Mouse (Mus musculus): ENCODE data around the gene Gm49322. TPM values are rescaled to one million over a fixed set of nuclear protein-coding genes. Genes with fewer than 3 reads are reported as not detected.

Gene Gm49322
- polyA plus RNA-seq, 1 experiment from 2014 or later: 4.8 TPM

- H3K9ac ChIP-seq: no peak overlapping the region
These were observed 20.9 kb upstream of the Gm49322 start for GRCm38 (mm10) chr10:80584642-80585552.

GRCm38 (mm10) chr10:80585581-80585980, 20.2 kb upstream of the Gm49322 start:
- peaks cover 33% of the 10 kb centered on the region for H3K36me3 ChIP-seq
- H3K9me3 ChIP-seq (replicated peaks): no peaks in the 10 kb centered on the region
- ATAC-seq (ENCODE audit: insufficient number of reproducible peaks, low FRiP score, low TSS enrichment, low read depth): no peak
- H3K27ac ChIP-seq (replicated peaks): no peak overlapping the region
- H3K9ac ChIP-seq: no peak overlapping the region
- H3K4me1 ChIP-seq: peaks cover 43% of the 10 kb centered on the region
- H3K4me3 ChIP-seq (replicated peaks): no peak overlapping the region; the same call in 1 of the 2 replicates
- H3K27me3 ChIP-seq: no peaks in the 10 kb centered on the region
- H3K4me2 ChIP-seq (replicated peaks): 0 out of 2 replicates have a peak overlapping the region, but pooled peaks have one; percentile 3
- WGBS: 92% methylated on average over 8 of the region's 8 CpGs

More at GRCm38 (mm10) chr10:80584642-80585552, 20.9 kb upstream of the Gm49322 start:
- 69% methylated on average over 12 of the region's 12 CpGs for WGBS
- peak; percentile 36; the same call in 1 of the 2 replicates for ATAC-seq (ENCODE audit: insufficient number of reproducible peaks, low FRiP score, low TSS enrichment, low read depth)
- no peaks in the 10 kb centered on the region for H3K27me3 ChIP-seq
- peaks cover 40% of the 10 kb centered on the region for H3K4me1 ChIP-seq
- no peak overlapping the region; the same call in 1 of the 2 replicates for H3K4me3 ChIP-seq (replicated peaks)
- peak overlapping the region; percentile 29; the same call in 1 of the 2 replicates for H3K27ac ChIP-seq (replicated peaks)
- peaks cover 33% of the 10 kb centered on the region for H3K36me3 ChIP-seq
- peak overlapping the region; percentile 13; the same call in 1 of the 2 replicates for H3K4me2 ChIP-seq (replicated peaks)
- no peaks in the 10 kb centered on the region for H3K9me3 ChIP-seq (replicated peaks)

- Histone ChIP-seq H3K4me3 (replicated peaks) (0 out of 2 replicates have a peak overlapping the region, but pooled peaks have one; percentile 2), H3K4me1 (peaks cover 45% of the 10 kb centered on the region), H3K27ac (replicated peaks) (peak overlapping the region; percentile 45; the same call in 1 of the 2 replicates), H3K4me2 (replicated peaks) (peak overlapping the region; percentile 9; the same call in 1 of the 2 replicates), H3K9me3 (replicated peaks) (no peaks in the 10 kb centered on the region), H3K9ac (no peak overlapping the region), H3K36me3 (peaks cover 30% of the 10 kb centered on the region), H3K27me3 (no peaks in the 10 kb centered on the region)
- WGBS: 92% methylated on average over 47 of the region's 51 CpGs
- no peak for ATAC-seq (ENCODE audit: insufficient number of reproducible peaks, low FRiP score, low TSS enrichment, low read depth)
These were observed 19.2 kb upstream of the Gm49322 start for GRCm38 (mm10) chr10:80586407-80587304.

GRCm38 (mm10) chr10:80587305-80587657, 18.5 kb upstream of the Gm49322 start:
- WGBS: 55% methylated on average over 4 of the region's 4 CpGs
- Histone ChIP-seq H3K9ac (no peak overlapping the region), H3K4me2 (replicated peaks) (0 out of 2 replicates have a peak overlapping the region, but pooled peaks have one; percentile 9), H3K9me3 (replicated peaks) (no peaks in the 10 kb centered on the region), H3K36me3 (peaks cover 30% of the 10 kb centered on the region), H3K4me1 (peaks cover 45% of the 10 kb centered on the region), H3K4me3 (replicated peaks) (no peak overlapping the region), H3K27me3 (no peaks in the 10 kb centered on the region), H3K27ac (replicated peaks) (peak overlapping the region; percentile 45; the same call in 1 of the 2 replicates)
- ATAC-seq (ENCODE audit: insufficient number of reproducible peaks, low FRiP score, low TSS enrichment, low read depth): no peak

GRCm38 (mm10) chr10:80589127-80589878, 16.5 kb upstream of the Gm49322 start:
- H3K4me3 ChIP-seq (replicated peaks): peak overlapping the region; percentile 97
- WGBS: 13% methylated on average over 12 of the region's 12 CpGs
- peaks cover 17% of the 10 kb centered on the region for H3K36me3 ChIP-seq
- H3K27ac ChIP-seq (replicated peaks): peak overlapping the region; percentile 86
- ATAC-seq (ENCODE audit: insufficient number of reproducible peaks, low FRiP score, low TSS enrichment, low read depth): no peak
- H3K4me1 ChIP-seq: peaks cover 43% of the 10 kb centered on the region
- H3K27me3 ChIP-seq: no peaks in the 10 kb centered on the region
- H3K9ac ChIP-seq: peak overlapping the region; percentile 93
- H3K9me3 ChIP-seq (replicated peaks): no peaks in the 10 kb centered on the region
- H3K4me2 ChIP-seq (replicated peaks): peak overlapping the region; percentile 94

GRCm38 (mm10) chr10:80589879-80590854, 15.7 kb upstream of the Gm49322 start, which contains the start of gene Abhd17a:
Gene Abhd17a, minus strand, starts transcription at chr10:80590341.
- H3K9ac ChIP-seq: peak within 1 kb of the TSS; percentile 93
- under 1% methylated on average over 73 of the region's 73 CpGs for WGBS
- peak; percentile 96 for ATAC-seq (ENCODE audit: insufficient number of reproducible peaks, low FRiP score, low TSS enrichment, low read depth)
- H3K4me3 ChIP-seq (replicated peaks): peak within 1 kb of the TSS; percentile 97
- H3K27me3 ChIP-seq: no peaks in the 10 kb centered on the region
- peaks cover 13% of the 10 kb centered on the region for H3K36me3 ChIP-seq
- H3K27ac ChIP-seq (replicated peaks): peak within 1 kb of the TSS; percentile 86
- peaks cover 36% of the 10 kb centered on the region for H3K4me1 ChIP-seq
- H3K9me3 ChIP-seq (replicated peaks): no peaks in the 10 kb centered on the region
- peak within 1 kb of the TSS; percentile 94 for H3K4me2 ChIP-seq (replicated peaks)

GRCm38 (mm10) chr10:80596318-80596717, 9.5 kb upstream of the Gm49322 start:
- no peak overlapping the region for H3K27ac ChIP-seq (replicated peaks)
- H3K36me3 ChIP-seq: no peaks in the 10 kb centered on the region
- ATAC-seq (ENCODE audit: insufficient number of reproducible peaks, low FRiP score, low TSS enrichment, low read depth): no peak
- no peak overlapping the region for H3K4me3 ChIP-seq (replicated peaks)
- no peaks in the 10 kb centered on the region for H3K4me1 ChIP-seq
- H3K9me3 ChIP-seq (replicated peaks): no peaks in the 10 kb centered on the region
- H3K4me2 ChIP-seq (replicated peaks): no peak overlapping the region
- no peak overlapping the region for H3K9ac ChIP-seq
- no peaks in the 10 kb centered on the region for H3K27me3 ChIP-seq
- WGBS: 25% methylated on average over 4 of the region's 4 CpGs

GRCm38 (mm10) chr10:80602698-80603325, 3.0 kb upstream of the Gm49322 start, which contains the start of the genes Scamp4 and Adat3:
Gene Scamp4, plus strand, starts transcription at chr10:80602872.
Gene Adat3, plus strand, starts transcription at chr10:80602880.
- peak within 1 kb of the TSS; percentile 76 for H3K4me2 ChIP-seq (replicated peaks)
- peaks cover 28% of the 10 kb centered on the region for H3K4me1 ChIP-seq
- WGBS: under 1% methylated on average over 54 of the region's 54 CpGs
- peak within 1 kb of the TSS; percentile 88 for H3K4me3 ChIP-seq (replicated peaks)
- peak within 1 kb of the TSS; percentile 67 for H3K9ac ChIP-seq
- ATAC-seq (ENCODE audit: insufficient number of reproducible peaks, low FRiP score, low TSS enrichment, low read depth): peak; percentile 93
- H3K27me3 ChIP-seq: no peaks in the 10 kb centered on the region
- H3K9me3 ChIP-seq (replicated peaks): no peaks in the 10 kb centered on the region
- H3K27ac ChIP-seq (replicated peaks): peak within 1 kb of the TSS; percentile 91
- peaks cover 21% of the 10 kb centered on the region for H3K36me3 ChIP-seq

GRCm38 (mm10) chr10:80603364-80603763, 2.5 kb upstream of the Gm49322 start:
- Histone ChIP-seq H3K4me3 (replicated peaks) (peak overlapping the region; percentile 88), H3K27ac (replicated peaks) (peak overlapping the region; percentile 91), H3K27me3 (no peaks in the 10 kb centered on the region), H3K9ac (peak overlapping the region; percentile 53), H3K36me3 (peaks cover 26% of the 10 kb centered on the region), H3K4me2 (replicated peaks) (peak overlapping the region; percentile 76), H3K4me1 (peaks cover 28% of the 10 kb centered on the region), H3K9me3 (replicated peaks) (no peaks in the 10 kb centered on the region)
- WGBS: 29% methylated on average over 7 of the region's 7 CpGs
- ATAC-seq (ENCODE audit: insufficient number of reproducible peaks, low FRiP score, low TSS enrichment, low read depth): no peak

Data from embryonic facial prominence, embryonic 15.5 days (tissue).